Mouse (Mus musculus) frontal cortex, postnatal 25 days (tissue): ENCODE measurements around the gene Ctss.

Experiments
- DNase-seq, 2 experiments: peaks; one replicate each; pipeline ENCODE4 v3.0.0; 2022; ENCODE audit warnings: low spot score in 2 of 2

Ctss gene

DNA sequence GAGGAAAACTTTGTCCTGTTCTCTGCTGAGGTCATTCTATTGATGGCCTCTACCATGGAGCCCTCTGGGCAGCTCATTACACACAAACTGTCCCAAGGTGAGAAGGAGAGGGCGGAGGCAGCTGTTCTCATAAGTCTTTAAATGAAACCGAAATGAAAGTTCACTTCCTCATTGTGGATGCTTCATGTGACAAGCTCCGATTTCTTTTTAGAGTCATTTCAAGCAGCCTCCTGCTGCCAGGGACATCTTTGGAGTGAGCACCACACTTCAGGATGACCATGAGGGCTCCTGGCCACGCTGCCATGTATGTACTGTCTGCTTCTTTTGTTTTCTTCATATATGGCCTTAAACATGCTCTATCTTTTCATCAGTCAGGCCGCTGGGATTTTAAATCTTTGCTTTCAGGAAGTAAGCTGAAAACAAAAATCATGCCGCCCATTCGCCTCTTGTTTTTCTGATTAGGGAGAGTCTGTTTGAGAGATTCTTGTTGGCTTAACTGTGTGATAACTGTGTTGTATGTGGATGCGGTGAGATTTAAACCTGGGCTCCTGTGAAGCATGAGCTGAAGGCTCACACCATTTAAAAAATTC lies at the start of gene Ctss:
Gene Ctss (plus strand): TSS at position 165 of the 590 bp plus-strand sequence.
- no peak for DNase-seq

DNA sequence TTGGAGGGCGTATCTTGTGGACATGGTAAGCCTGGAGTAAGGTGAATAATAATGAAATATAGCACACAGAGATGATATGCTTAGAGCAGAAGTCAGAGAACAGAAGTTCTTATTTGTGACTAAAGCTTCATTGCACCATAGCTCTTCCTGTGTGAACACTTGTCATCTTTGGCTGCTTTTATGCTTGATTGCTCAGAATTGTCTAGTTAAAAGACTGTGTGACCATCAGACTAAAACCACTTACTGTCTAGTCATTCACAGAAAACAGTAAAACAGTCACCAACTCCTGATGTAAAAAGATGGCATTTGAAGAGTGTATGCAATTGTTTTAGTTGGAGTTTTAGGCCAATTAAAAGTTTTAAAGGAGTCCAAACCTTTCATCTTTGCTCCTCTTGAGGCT lies 47.6 kb upstream of the Ctss start:
- no peak for DNase-seq

DNA sequence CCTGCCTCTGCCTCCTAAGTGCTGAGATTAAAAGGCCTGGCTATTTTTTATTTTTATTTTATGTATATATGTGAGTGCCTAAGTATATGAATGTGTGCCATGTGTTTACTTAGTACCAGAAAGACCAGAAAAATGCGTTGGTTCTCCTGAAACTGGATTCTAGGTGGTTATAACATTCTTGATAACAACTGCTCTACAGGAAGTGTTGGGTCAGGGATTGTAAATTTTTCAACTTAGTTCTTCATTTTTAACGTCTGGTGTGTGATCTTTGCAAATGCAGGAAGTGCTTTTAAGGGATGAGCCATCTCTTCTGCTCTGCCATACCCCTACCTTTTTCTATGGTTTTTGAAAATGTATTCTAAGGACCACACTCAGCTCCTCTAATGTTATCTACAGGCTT lies 40.2 kb upstream of the Ctss start:
- no peak for DNase-seq

DNA sequence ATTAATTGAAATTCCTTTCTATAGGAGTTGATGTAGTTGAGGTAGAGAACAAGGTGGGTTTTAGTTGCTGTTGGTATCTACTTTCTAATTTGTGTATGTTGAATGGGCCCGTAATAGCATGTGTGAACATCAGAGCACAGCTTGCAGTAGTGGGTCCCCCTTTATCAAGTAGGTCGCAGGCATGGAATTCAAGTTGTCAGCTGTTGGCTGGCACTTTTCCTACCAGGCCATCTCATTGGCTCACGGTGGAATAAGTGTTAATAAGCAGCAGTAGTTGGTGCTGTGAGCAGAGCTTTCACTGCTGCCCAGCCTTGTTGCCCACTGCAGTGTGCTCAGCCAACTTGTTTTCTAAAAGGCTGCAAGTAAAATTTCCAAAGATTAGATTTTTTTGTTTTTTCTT lies 37.9 kb upstream of the Ctss start:
- DNase-seq: no peak

DNA sequence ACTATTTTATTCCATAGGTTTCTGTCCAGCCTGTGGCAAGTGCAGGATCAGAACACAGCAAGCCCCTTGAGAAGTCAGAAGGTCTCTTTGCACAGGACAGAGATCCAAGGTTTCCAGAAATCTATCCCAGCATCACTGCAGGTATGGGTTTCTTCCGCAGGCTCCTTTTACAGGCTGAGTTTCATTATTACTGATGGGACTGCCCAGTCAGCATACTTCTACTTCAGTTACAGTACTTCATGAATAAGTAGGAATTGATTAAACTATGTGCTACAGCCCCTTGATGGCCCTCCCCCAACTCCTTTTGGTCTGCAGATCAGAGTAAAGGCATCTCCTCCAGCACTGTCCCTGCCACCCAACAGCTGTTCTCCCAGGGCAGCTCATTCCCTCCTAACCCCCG lies 36.3 kb upstream of the Ctss start:
- no peak for DNase-seq

DNA sequence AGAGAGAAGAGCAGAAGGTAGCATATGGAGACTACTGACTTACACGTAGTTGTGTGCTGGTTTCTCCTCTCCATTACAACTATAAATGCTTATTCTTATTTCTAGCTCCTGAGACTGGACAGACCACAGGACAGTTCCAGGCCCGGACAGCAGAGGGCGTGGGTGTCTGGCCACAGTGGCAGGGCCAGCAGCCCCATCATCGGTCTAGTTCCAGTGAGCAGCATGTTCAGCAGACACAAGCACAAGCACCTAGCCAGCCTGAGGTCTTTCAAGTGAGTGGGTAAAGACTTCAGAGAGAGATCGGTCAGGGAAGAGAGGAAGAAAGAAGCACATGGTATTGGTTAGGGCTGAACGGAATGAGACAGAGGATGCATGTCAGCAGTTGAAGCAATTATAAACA lies 32.2 kb upstream of the Ctss start:
- peak; percentile 25 to 44 for DNase-seq

DNA sequence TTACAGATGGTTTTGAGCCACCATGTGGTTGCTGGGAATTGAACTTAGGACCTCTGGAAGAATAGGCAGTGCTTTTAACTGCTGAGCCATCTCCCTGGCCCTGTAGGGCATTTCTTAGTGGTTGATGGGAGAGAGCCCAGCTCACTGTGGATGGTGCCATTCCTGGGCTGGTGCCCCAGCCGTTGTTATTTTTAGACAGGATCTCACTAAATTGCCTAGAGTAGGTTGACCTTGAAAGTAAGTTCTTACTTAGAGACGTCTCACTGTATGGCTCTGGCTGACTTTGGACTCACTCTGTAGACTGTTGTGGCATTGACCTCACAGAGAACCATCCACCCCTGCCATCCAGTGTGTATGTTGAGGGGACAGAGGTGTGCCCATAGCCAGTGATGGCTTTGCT lies 28.4 kb upstream of the Ctss start:
- no peak for DNase-seq

DNA sequence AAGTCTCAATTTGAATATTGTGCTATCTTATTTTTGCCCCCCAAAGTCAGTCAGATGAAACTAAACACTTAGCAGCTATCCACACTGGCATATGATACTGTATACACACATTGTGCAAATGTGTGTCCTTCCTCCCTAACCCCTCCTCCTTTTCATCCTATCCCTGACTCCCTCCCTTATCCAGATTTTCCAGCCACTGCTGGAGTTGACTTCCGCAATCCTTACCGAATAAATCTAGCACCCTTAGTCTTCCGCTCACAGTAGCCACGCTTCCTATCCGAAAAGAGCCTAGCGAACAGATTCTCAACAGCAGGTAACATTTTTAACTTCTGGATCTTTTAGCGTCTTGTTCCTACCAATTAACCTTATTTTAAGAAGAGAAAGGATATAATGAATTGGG lies 27.6 kb upstream of the Ctss start, which contains the start of gene Ctsk:
Gene Ctsk (plus strand): TSS at position 233 of the 400 bp plus-strand sequence.
- no peak for DNase-seq

DNA sequence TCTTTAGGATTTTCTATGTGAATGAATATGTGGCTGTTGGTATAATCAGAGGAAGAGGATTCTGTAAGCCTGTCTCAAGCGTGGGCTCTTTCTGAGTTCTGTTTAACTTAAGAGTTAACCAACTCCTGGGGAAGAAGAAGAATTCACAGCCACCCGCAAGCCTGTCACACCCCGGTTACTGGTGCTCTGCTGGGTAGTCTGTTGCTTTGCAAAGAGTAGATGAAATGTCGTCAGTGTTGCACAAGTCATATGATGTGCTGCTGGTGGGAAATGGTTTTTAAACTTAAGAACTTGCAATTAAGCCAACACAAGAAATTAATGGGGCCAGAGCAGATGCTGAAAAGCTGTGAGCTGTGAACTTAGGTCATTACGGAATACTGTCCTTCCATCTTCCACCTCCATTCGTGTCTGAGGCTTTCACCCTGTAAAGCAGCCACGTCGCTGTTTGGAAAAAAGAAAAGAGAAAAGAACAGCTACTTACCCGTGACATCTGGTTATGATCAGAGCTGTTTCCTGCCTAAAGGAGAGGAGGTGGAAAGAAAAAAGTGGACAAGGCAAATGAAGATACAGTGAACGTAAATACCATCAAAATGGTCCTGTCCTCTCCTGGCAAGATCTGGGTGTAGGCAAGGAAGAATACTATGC lies 27.0 kb upstream of the Ctss start:
- no peak for DNase-seq

DNA sequence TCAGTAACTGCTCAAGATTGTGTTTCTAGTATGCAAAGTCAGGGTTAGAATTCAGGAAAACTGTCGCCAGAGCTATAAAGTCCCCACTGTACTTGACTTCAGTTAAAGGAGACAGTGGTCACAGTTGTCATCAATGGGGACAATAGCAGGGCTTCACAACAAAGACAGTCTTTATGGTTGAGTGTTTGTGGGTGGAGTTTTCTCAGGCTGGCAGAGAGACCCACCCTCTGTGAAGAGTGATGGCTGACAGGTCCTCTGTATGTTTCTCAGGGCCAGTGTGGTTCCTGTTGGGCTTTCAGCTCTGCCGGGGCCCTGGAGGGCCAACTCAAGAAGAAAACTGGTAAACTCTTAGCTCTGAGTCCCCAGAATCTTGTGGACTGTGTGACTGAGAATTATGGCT lies 24.3 kb upstream of the Ctss start:
- no peak for DNase-seq

DNA sequence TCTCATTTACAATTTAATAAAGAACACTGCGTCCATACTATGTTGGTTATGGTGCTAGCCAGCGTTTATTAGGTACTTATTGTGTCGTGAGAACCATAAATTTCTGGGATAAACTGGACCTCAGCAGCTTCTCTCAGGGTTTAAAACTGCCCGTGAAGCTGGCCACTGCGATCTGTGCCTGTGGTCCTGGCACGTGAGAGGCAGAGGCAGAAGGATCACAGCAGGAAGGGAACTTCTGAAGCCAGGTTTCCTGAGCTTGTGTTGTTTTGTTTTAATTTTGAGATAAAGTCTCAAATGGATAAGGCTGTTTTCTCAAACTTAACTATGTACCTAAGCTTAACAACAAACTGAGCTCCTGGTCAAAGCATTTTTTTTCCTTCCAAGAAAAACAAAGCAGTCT lies 17.2 kb upstream of the Ctss start:
- DNase-seq: no peak

DNA sequence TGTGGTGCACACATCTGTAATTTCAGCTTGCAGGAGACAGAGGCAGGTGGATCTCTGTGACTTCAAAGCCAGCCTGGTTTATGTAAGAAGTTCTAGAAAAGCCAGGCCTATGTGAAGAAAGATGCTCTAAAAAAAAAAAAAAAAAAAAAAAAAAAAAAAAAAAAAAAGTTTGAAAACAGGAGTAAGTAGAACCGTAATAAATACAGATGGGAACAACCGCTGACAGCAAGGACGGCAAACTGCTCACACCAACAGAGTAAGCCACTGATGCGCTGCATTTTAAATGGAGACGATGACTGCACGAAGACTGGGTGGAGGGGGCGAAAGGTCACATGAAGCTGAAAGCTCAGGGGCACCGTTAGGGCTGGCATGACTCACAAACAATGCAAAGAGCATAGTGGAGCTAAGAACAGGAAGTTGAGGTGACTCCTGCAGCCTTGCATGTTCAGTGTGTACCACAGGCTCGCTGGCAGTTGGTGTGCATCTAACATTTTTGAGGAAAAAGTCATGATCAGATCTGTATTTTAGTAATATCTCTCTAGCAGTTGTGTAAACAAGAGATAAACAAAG lies 14.9 kb upstream of the Ctss start:
- no peak for DNase-seq

DNA sequence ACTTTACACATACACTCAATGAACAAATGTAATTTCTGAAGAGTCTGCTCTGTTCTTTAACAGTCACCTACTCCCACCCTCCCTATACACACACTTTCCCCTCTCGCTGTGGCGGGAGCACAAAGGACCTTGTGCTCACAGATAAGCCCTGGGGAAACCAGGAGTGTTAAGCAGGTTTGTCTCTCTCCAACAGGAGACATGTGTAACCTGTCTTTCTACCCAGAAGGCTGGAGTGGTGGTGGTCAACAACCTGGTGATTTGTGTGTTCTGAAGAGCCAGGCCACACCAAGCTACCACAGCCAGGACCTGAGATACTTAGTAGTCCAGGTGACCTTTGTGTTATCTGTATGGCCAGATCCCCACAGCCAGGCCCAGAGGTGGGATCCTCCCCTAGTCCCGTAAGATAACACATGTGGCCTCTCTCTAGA lies 10.0 kb upstream of the Ctss start:
- DNase-seq: no peak

DNA sequence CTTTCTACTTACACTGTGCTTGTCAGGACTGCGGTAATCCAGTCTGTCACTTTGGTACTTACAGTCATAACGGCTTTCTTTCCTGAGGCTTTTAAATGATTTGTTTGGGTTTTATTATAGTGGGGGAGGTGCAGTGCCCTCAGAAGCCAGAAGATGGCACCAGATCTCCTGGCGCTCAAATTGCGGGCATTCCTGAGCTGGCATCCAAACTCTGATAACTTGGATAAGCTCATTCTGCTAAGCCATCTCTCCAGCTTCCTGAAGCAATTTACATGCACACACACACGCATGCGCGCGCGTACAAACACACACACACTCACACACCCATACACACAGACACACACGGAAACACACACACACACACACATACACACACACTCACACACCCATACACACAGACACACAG lies 9.1 kb upstream of the Ctss start:
- DNase-seq: peak; percentile 66

DNA sequence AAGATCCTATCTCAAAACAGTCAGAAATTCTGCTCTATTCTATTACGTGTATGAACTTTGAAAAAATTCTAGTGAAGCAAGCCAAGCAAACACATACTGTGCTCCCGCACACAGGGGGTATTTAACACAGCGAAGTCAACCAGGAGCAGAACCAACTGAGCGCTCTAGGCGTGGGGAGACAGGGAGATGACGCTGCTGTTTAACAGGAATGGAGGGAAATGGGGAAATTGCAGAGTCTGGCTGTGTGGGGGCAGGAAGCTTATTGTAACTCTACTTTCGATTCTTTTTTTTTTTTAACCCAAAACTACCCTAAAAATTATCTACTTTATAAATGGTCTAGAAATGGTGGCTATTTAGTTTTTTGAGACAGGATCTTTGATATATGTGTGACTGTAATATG lies 7.7 kb upstream of the Ctss start:
- no peak for DNase-seq

DNA sequence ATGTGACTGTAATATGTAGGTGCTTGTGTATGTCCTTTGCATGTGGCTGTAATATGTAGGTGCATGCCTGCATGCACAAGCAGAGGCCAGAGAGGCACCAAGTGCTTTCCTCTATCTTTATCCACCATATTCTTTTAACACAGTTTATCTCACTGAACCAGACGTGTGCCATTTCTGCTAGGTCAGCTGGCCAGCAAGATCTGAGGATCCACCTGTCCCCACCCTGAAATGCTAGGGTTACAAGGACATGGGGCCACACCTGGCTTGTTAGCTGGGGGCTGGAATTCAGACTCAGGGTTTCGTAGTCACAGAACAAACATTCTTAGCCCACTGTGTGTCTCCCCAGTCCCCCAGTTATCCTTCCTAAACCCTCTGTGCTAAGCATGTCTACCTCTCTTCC lies 7.3 kb upstream of the Ctss start:
- DNase-seq: no peak

DNA sequence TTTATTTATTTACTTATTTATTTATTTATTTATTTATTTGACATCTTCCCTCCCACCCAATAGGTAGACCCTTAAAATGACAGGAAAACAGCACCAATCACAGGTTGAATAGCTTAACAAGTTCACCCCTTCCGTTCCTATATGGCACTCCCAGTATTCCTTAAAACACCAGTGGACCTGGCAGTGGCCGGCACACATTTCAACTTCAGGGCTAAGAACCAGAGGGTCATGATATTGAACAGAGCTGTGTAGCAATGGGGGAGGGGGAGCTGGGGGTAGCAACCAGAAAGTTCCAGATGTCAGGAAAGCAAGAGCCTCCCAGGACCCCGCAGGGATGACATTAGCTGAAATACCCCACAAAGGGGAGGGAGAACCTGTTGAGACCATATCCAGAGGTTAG lies 6.5 kb upstream of the Ctss start:
- DNase-seq: no peak

DNA sequence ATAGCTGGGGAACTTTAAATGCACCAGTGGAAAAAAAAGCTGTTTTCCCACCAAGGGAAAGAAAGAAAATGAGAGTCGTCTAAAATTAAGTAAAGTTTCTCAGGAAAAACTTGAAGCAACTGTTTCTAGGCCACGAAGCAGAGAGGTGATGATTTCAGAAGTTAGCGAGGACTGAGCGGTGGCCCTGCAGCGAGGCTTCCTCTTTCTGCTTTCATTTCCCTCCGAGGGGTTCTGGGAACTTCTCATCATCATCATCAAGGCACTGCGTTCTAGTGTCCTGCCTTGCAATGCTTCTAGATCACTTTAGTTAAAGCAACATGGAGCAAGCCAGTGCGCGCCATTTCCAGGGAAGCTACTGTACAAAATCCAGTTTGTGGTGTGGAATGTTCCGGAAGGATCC lies 5.4 kb upstream of the Ctss start:
- no peak for DNase-seq

DNA sequence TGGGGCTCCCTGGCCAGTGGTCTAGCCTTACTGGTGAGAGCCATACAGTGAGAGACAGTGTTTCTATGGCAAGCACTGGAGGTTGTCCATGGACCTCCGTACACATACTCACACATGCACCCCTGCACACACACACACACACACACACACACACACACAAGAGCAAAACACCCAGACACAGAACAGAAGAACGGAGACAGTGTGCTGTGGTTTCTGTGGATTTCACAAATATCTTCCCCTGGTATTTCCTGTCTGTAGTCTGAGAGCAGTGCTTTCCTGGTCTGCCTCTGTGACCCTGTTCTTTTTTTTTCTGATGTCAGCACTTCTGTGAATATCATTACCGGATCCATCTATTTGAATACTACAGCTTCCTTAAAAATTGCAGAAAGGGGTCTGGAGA lies 2.9 kb upstream of the Ctss start:
- DNase-seq: no peak

DNA sequence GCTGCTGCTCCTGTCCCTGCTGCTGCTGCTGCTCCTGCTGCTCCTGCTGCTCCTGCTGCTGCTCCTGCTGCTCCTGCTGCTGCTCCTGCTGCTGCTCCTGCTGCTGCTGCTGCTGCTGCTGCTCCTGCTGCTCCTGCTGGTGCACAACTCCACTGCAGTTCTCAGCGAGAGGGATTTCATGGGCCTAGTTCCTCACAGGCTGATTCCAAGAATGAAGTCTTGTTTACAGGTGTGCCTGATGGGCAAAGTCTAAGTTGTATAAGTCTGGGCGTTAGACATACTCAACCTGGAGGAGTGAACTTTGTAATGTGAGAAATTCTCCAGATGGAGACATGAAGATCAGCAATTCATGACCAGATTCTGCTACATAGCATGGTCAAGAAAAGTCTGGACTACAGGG lies 1.9 kb upstream of the Ctss start:
- no peak for DNase-seq

DNA sequence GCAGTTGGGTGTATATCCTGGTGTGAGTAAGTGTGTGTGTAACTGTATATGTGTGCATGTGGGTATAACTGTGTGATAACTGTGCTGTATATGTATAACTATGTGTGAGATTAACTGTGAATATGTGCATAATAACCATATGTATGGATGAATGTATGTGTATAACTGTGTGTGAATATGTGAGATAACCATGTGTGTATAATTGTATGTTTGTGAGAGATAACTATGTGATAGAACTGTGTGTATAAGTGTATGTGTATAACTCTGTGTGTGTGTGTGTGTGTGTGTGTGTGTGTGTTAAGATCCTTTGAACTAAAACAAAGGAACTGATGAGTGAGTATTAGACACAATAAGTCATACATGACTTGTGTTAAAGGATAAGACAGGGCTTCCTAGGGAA lies 475 bp upstream of the Ctss start:
- no peak for DNase-seq

DNA sequence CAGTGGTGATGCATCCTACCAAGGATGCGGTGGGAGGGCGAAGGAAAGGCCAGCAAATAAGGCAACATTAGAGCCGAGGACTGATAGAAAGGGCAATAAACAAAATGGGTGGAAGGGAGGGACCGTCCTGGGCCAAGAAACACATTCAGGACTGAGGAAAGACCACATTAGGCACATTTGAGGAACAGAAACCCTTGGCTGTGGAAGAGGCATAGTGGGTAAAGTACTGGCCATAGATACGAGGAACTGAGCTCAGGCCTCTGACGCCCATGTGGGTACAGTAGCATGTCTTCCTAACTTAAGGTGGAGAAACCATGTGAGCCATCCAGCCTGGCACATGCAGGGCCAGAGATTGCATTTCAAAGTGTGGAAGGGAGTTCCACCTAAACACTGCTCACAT lies 3.2 kb downstream of the Ctss start:
- no peak for DNase-seq

DNA sequence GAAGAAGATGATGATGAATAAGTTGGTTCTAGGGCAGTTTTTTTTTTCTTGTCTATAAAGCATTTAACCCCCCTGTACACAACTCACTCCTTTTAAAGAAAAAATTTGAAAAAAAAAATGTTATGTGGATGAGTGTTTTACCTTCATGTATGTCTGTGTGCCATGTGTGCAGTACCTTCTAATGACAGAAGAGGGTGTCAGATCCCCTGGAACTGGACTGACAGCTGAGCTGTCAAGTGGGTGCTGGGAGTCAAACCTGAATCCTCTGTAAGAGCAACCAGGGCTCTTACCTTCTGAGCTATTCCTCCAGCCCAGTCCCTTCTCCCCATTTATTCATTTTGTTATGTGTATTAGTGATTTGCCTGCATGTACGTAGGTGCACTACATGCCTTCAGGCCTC lies 4.4 kb downstream of the Ctss start:
- no peak for DNase-seq

DNA sequence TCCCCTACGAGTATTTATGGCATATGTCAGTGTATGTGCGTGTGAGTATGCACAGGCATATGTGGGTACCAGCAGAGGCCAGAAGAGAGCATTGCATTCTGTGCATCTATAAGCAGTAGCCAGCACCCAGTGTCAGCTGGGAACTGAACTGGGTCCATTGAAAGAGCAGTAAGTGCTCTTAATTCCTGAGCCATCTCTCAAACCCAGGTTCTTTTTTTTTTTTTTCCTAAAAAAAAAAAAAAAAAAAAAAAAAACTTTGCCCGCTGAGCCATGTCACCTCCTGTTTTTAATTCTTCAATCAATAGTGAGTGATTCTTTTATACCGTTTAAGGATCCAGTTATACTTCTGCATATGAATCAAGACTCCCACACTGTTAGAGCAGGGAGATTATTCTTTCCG lies 6.8 kb downstream of the Ctss start:
- DNase-seq: no peak
